Mouse (Mus musculus) gonadal fat pad, adult 2 months (tissue): ENCODE results near the gene Spry1. TPM values are rescaled to one million over a fixed set of nuclear protein-coding genes. Genes with fewer than 3 reads are reported as not detected.
"Not testable (repeated sequence)": the region's sequence is repeated elsewhere in the genome, so short reads cannot be mapped to it uniquely, and the experiment has no call there.

Experiments used
- DNase-seq: peaks from one replicate; pipeline ENCODE4 v3.0.0-alpha.2; 2012; ENCODE audit warnings: low read depth
- polyA plus RNA-seq: library from polyadenylated mRNA; depleted of rRNA; stranded (reverse); fragments of >200 nt; gene quantifications from 2 replicates; pipeline ENCODE4 v1.2.3, GENCODE M21; 2012; rRNA removed

Gene Spry1
- polyA plus RNA-seq, result 59.4 and 65.1 TPM in 2 replicates

- DNase-seq, result peak; percentile 33
Measured at GRCm38 (mm10) chr3:37639690-37640089, at the start of gene Spry1. Spry1 (plus strand) TSS chr3:37639947.

GRCm38 (mm10) chr3:37595721-37596120 is 44.0 kb upstream of the Spry1 start:
- no peak for DNase-seq

DNA sequence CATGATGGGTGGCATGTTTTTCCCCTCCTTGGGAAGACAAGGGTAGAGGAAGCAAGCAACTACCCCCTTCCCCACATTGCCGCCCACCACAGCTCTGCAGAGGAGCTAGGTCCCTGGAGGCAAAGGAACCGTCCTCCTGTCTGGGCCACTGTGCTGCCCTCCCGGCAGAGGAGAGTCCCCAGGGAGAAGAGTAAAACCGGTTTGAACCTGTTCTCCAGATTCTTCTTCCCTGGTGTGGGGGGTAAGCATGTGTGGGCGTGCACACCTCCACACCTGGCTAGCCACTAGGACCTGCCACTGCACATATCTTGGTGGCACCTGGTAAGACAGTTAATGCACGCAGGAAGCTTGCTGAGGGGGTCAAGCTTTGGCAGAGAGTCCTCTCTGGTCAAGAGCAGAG is 43.2 kb upstream of the Spry1 start:
- no peak for DNase-seq

DNA sequence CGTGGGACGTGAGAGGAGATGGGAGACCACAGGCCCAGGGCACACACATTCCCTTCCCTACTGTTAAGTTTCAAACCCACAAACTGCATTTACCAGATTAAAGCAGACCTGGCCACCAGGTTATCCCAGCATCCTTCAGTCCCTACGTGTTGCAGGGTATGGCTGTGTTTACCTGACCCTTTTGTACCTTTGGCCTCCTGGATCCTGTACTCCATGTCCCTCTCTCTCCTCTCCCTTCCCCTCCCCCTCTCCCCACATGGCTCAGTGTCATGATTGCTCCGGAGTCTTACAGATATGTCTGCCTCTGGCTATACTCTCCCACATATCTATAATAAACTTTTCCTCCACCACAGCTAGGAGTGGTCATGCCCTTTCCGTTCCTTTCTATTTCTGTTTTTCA is 42.5 kb upstream of the Spry1 start:
- DNase-seq, result no peak

GRCm38 (mm10) chr3:37599641-37600040 is 40.1 kb upstream of the Spry1 start:
- DNase-seq, result not testable (repeated sequence)

DNA sequence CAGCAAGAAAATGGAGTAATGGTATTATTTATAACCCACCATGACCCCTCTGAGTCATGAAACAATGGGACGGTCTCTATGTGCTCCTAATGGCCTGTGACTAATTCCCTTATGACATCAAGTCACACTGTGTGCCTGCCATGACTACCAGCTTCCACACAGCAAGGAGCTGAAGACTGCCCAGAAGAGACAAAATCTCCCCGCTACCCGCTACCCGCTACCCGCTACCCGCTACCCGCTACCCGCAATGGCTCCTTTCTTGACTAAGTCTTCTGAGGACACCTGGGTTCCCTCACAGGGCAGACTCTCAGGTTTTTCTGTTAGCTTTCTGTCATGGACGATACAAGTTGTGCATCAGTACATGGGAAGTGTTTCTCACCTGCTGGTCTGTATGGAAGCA is 37.4 kb upstream of the Spry1 start:
- DNase-seq, result no peak

- no peak for DNase-seq
Measured at GRCm38 (mm10) chr3:37602890-37603289, 36.9 kb upstream of the Spry1 start.

GRCm38 (mm10) chr3:37603541-37603940 is 36.2 kb upstream of the Spry1 start:
- no peak for DNase-seq

DNA sequence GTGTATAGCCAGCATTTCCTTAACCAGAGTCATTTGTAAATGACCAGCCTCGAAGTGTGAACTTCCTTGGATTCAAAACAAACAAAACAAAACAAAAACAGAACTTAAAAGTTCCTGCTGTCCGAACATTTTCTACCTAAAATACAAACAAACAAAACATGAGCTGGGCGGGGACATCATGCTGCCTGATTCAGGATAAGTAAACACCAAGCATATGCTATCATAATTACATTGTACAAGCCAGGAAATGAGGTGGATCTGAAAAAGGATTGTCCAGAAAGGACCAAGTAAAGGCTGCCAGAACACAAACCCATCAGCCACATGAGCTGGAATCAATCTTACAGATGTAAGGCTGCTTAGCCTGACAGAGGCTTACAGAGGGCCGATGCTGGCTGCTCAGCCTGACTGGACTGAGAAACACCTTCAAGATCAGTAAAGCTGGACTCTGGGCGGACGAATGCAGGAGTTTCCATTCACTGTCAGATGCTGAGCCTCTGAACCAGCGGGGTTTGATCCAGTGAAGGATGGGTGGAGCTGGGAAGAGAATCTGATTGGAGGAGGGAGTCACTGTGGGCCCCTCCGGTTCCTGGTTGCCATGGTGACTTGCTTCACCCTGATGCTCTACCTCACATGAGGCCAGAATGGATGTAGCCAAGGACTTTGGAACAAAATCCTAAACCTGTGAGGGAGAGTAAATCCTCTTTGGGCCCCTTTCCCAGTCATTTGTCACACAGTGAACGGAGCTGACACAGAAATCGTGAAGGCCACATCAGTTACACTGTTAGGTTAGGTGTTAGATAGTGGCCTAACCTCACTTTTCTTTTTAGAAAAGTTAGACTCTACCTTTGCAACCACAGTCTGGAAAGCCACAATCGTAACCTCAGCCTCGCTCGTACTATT is 34.5 kb upstream of the Spry1 start:
- DNase-seq, result no peak

GRCm38 (mm10) chr3:37605876-37606238 is 33.9 kb upstream of the Spry1 start:
- no peak for DNase-seq

GRCm38 (mm10) chr3:37608926-37609325 is 30.8 kb upstream of the Spry1 start:
- DNase-seq, result no peak

GRCm38 (mm10) chr3:37610670-37611069 is 29.1 kb upstream of the Spry1 start:
- DNase-seq, result no peak

DNA sequence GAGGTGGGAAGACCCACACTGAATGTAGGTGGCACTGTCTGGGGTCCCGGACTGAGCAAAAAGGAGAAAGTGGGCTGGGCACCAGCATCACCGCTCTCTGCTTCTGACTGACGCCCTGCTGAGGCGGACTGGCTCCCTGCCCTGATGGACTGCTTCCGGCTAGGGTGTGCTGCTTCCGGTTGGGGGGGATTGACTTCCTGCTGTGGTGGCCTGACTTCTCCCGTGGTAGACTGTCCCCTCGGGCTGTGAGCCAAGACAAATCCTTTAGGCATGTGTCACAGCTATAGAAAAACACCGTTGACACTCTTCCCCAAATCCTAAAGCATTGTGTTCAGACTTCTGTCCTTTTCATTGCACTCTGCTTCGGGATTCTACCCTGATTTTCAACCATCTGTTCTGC is 26.0 kb upstream of the Spry1 start:
- no peak for DNase-seq

- no peak for DNase-seq
Measured at GRCm38 (mm10) chr3:37614878-37615650, 24.7 kb upstream of the Spry1 start.

GRCm38 (mm10) chr3:37616586-37617547 is 22.9 kb upstream of the Spry1 start:
- no peak for DNase-seq

DNA sequence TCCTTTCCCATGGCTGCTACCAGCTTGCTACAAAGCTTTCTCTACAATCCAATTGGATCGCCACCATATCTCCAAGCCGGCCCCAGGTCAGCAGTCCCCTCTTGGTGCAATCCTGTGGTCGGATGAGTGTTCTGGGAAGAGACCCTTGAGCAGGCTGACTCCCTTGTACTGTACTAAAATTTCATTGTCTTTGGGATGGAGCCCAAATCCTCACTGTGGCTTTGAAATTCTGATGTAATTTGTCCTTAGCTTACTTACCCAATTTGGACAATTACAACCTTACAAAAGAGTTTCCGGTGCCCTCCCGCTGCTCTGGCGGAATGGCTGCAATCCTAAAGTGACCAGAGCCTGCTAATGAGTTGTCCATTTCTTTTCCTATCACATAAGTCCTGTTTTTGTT is 7.5 kb upstream of the Spry1 start:
- DNase-seq, result no peak

- no peak for DNase-seq
Measured at GRCm38 (mm10) chr3:37632751-37633150, 7.0 kb upstream of the Spry1 start.

- no peak for DNase-seq
Measured at GRCm38 (mm10) chr3:37634648-37635047, 5.1 kb upstream of the Spry1 start.

GRCm38 (mm10) chr3:37636921-37637320 is 2.8 kb upstream of the Spry1 start:
- no peak for DNase-seq

DNA sequence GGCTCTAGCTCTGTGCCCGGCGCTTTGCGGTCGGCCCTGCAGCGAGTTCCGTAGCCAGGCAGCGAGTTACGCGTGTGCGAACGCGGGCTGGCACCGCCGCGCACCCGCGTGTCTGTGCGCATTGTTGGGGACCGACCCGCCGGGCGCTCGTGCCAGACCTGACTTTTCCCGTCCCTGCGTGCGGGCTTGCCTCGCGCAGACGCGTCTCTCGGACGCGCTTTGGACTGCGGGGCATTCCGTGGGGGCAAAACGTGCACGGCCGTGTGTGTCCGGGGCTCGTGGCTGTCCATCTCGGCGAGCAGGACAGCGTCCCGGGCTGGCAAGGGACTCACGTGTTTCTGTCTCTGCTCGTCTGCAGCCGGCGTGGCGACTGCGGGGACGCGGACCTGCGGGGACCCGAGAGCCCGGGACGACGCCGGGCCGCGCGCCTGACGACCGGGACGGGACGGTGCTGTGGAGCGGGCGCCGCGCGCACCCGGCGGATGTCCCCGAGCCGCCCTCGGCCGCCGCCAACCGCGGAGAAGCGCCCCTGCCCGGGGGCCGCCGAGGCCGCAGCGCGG is 495 bp downstream of the Spry1 start:
- no peak for DNase-seq

- no peak for DNase-seq
Measured at GRCm38 (mm10) chr3:37640810-37641209, 1.1 kb downstream of the Spry1 start.
